Comparison of ENCODE assay signal across 9 mouse cellular contexts in genomic region chr8:22228621-22229020, GRCm38 (mm10). TPM values are rescaled to one million over a fixed set of nuclear protein-coding genes. Genes with fewer than 3 reads are reported as not detected.
DNase-seq lines count a peak whose midpoint lies in the region; ATAC-seq lines count a peak whose summit lies in the region.
"Had no signal": no experiment of that assay in that cellular context is flagged by ENCODE, and none has a peak within 500 bp of the region (broad histone marks: within the 10 kb centered on the region; RNA-seq: fewer than 3 reads in every experiment).

No protein-coding gene starts in this region.

- no peak for ATAC-seq in cerebellum, adult (ENCODE audit: insufficient number of reproducible peaks, low FRiP score, low TSS enrichment)

- peak; percentile 5 for DNase-seq in embryo, embryonic 10.5 days (ENCODE audit: low spot score)
- DNase-seq in embryo, embryonic 10 days (ENCODE audit: low spot score): no peak
- peak; percentile 54 for DNase-seq in ES-CJ7 (ENCODE audit: low read depth, low spot score)
- peak; percentile 32 to 36 for DNase-seq in heart, postnatal 10 days
- DNase-seq in lung, postnatal 14 days: peak; percentile 32
- DNase-seq in right cerebral cortex, postnatal 14 days: no peak
- DNase-seq in frontal cortex, adult 2 months (ENCODE audit: extremely low spot score in 1 of 2, low spot score in 1 of 2): no peak

- intact Hi-C loops in heart, postnatal 10 days (cut with DNase I): loop anchor here (2.0 kb wide), 1 partner anchor 20 kb away; no protein-coding TSS in a partner anchor

RNA-seq across cellular contexts. Expression of gene Thsd1, which starts 1.5 kb away (rescaled TPM):
- 10 to 100 TPM; 13.5 to 14.9 TPM for total RNA-seq in heart, postnatal 10 days (2021)
- polyA plus RNA-seq in frontal cortex, adult 2 months (2012; rRNA removed): 5.6 and 5.8 TPM in 2 replicates

RNA-seq across cellular contexts. Expression of gene Vps36, which starts 36.0 kb away (rescaled TPM):
- 10 to 100 TPM; 28.5 to 31.3 TPM for total RNA-seq in heart, postnatal 10 days (2021)
- polyA plus RNA-seq in frontal cortex, adult 2 months (2012; rRNA removed): 15.1 and 16.5 TPM in 2 replicates

RNA-seq across cellular contexts. Expression of gene Ckap2, which starts 43.0 kb away (rescaled TPM):
- total RNA-seq in heart, postnatal 10 days (2021): 10 to 100 TPM; 12.7 to 13.0 TPM
- 1.2 and 1.5 TPM in 2 replicates for polyA plus RNA-seq in frontal cortex, adult 2 months (2012; rRNA removed)

RNA-seq across cellular contexts. Expression of gene Tpte, which starts 54.6 kb away (rescaled TPM):
- not detected for total RNA-seq in heart, postnatal 10 days (2021)
- polyA plus RNA-seq in frontal cortex, adult 2 months (2012; rRNA removed): not detected in 2 replicates
- total RNA-seq: CH12.LX had no signal

Comparison
In these comparisons a context has a peak if more than half of its experiments do, and no peak if none do; other contexts are left out.
1. DNase-seq: peak in embryo, embryonic 10.5 days (single experiment), ES-CJ7 (single experiment), heart, postnatal 10 days (2 of 2) and lung, postnatal 14 days (single experiment); none in embryo, embryonic 10 days (single experiment), right cerebral cortex, postnatal 14 days (single experiment) and frontal cortex, adult 2 months (0 of 2).